Mouse (Mus musculus) liver, embryonic 14.5 days (tissue): ENCODE data around the gene Zbtb37.

ENCODE experiments used
- CTCF ChIP-seq: IDR thresholded peaks from 2 replicates; pipeline ENCODE4 v1.5.1; 2016; ENCODE audit warnings: antibody characterized with exemption, low read depth, control low read depth
- EP300 ChIP-seq: IDR thresholded peaks from 2 replicates; pipeline ENCODE4 v1.6.1; 2016; ENCODE audit warnings: antibody characterized with exemption, low read depth

DNA sequence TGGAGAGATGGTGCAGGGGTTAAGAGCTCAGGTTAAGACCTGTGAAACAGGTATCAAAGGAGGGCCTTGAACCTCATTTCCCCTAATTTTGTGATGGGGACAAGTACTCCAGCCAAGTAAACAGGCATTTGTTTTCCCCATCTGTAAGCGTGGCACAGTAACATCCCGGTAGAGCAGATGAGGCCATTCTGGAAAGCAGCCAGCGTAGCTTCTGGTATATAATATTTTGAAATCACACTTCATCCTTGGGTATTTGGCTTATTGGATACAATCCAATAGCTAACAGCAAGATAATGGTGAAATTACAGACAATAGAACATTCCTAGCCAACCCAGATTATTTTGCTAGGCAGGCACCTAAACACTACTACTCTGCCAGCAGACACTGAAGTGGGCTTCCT, 51.8 kb downstream of the Zbtb37 start:
- TF ChIP-seq CTCF (no peak), EP300 (no peak)
